Comparison of ENCODE assay signal across 8 mouse cellular contexts in genomic region chr9:57261913-57262794, GRCm38 (mm10). TPM values are rescaled to one million over a fixed set of nuclear protein-coding genes. Genes with fewer than 3 reads are reported as not detected.
DNase-seq lines count a peak whose midpoint lies in the region; ATAC-seq and TF ChIP-seq lines count a peak whose summit lies in the region.

1700017B05Rik (minus strand) TSS chr9:57262612.

- H3K27ac ChIP-seq in forebrain, embryonic 15.5 days (replicated peaks) = no peak within 1 kb of the TSS
- H3K27ac ChIP-seq in lung, postnatal 0 days (ENCODE audit: low read length) = peak within 1 kb of the TSS; percentile 89

- ATAC-seq in forebrain, embryonic 15.5 days (replicated peaks) = peak; percentile 71
- peak; percentile 87 for ATAC-seq in lung, postnatal 0 days

- peak within 1 kb of the TSS; percentile 60 for H3K9ac ChIP-seq in forebrain, embryonic 15.5 days (replicated peaks)
- peak within 1 kb of the TSS; percentile 91 for H3K9ac ChIP-seq in lung, postnatal 0 days (replicated peaks; ENCODE audit: low read depth)

- no peaks in the 10 kb centered on the region for H3K27me3 ChIP-seq in forebrain, embryonic 15.5 days
- H3K27me3 ChIP-seq in lung, postnatal 0 days (replicated peaks; ENCODE audit: insufficient read depth, low read length) = no peaks in the 10 kb centered on the region

- H3K36me3 ChIP-seq in forebrain, embryonic 15.5 days = no peaks in the 10 kb centered on the region
- peaks cover 16% of the 10 kb centered on the region for H3K36me3 ChIP-seq in lung, postnatal 0 days (ENCODE audit: insufficient read depth, low read length)

- under 1% methylated on average over 75 of the region's 87 CpGs for WGBS in forebrain, embryonic 15.5 days
- 2% methylated on average over 66 of the region's 87 CpGs for WGBS in lung, postnatal 0 days

- peak within 1 kb of the TSS; percentile 86 for H3K4me2 ChIP-seq in forebrain, embryonic 15.5 days (replicated peaks)
- H3K4me2 ChIP-seq in lung, postnatal 0 days (replicated peaks; ENCODE audit: low read depth, low read length) = peak within 1 kb of the TSS; percentile 90

- peak; percentile 78 for DNase-seq in MN1 (ENCODE audit: low spot score)
- peak; percentile 67 for DNase-seq in cerebellum, adult 11-12 months
- peak; percentile 81 for DNase-seq in heart, postnatal 4 days
- peak in 1 of 2 experiments; percentile 54 for DNase-seq in layer of hippocampus, adult 8-10 months (ENCODE audit: low spot score in 2 of 2)
- DNase-seq in lung, postnatal 0 days (ENCODE audit: low spot score) = peak; percentile 78
- DNase-seq in ovary, adult 18-20 months (ENCODE audit: low spot score) = peak; percentile 58
- peak; percentile 83 for DNase-seq in thymus, postnatal 0 days (ENCODE audit: low spot score)

- H3K4me1 ChIP-seq in forebrain, embryonic 15.5 days = peaks cover 22% of the 10 kb centered on the region
- peaks cover 8% of the 10 kb centered on the region for H3K4me1 ChIP-seq in lung, postnatal 0 days (ENCODE audit: insufficient read depth, low read depth, low read length)

- TF ChIP-seq EP300 in lung, postnatal 0 days (IDR thresholded peaks at IDR 0.05) = no peak

- peak; percentile 84 for TF ChIP-seq CTCF in lung, postnatal 0 days (IDR thresholded peaks at IDR 0.05)

- peak within 1 kb of the TSS; percentile 77 for H3K4me3 ChIP-seq in forebrain, embryonic 15.5 days
- peak within 1 kb of the TSS; percentile 79 for H3K4me3 ChIP-seq in lung, postnatal 0 days (ENCODE audit: low read depth, low read length)

- no peaks in the 10 kb centered on the region for H3K9me3 ChIP-seq in forebrain, embryonic 15.5 days
- H3K9me3 ChIP-seq in lung, postnatal 0 days (ENCODE audit: low read length) = no peaks in the 10 kb centered on the region

RNA-seq across cellular contexts. Expression of gene 1700017B05Rik, which starts in this region (rescaled TPM):
- polyA plus RNA-seq in forebrain, embryonic 15.5 days (2015; fragmentation: Nextera tagmentation; extraction: Ambion mirVana) = 5.0 and 5.8 TPM in 2 replicates
- total RNA-seq in heart, postnatal 4 days (2021) = 10 to 100 TPM; 21.6 to 26.6 TPM
- total RNA-seq in layer of hippocampus, adult 8-10 months (2022) = 10 to 100 TPM; 25.0 to 43.8 (median 34.1) TPM
- 15.6 TPM in 2 replicates for polyA plus RNA-seq in lung, postnatal 0 days (2015; fragmentation: Nextera tagmentation; extraction: Ambion mirVana)
- 29.3 and 30.0 TPM in 2 replicates for polyA plus RNA-seq in thymus, postnatal 0 days (2015; fragmentation: Nextera tagmentation; extraction: Ambion mirVana)
